Mouse (Mus musculus) spleen, adult 10 weeks (tissue): Measurements from ENCODE around the gene Slc7a10. TPM values are rescaled to one million over a fixed set of nuclear protein-coding genes. Genes with fewer than 3 reads are reported as not detected.

ENCODE experiments used
- polyA plus RNA-seq: library from polyadenylated mRNA; stranded (reverse); fragments of 350-450 nt; fragmentation: Illumina TruSeq; extraction: RNeasy Lipid Tissue Mini Kit (QIAGEN cat#74804); gene quantifications from one replicate; pipeline ENCODE4 v1.2.3, GENCODE M21; 2015; ENCODE audit warnings: low replicate concordance; ENCODE audit not compliant: insufficient read depth

The Slc7a10 gene
- polyA plus RNA-seq = 0.50 TPM

GRCm38 (mm10) chr7:35185889-35186569, at the start of gene Slc7a10:
TSS of gene Slc7a10 (plus strand) at chr7:35186385.

DNA sequence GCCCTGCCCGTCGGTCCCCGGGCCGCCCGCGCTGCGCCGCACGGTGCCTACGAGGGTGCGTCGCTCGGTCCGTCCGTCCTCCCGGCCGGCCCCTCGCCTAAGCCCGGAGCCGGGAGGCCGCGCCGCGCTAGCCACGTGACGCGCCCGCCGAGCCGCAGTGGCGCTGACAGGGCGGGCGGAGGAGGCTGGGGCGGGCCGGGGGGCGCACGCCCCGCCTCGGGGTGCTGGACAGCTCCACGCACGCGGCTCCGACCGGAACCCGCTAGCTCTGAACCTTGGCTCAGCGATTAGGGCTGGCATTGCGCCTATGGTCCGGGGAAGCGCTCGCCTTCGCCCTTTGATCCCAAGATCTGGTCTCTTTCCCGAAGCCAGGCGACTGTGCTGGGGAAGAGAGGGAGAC, 29.0 kb downstream of the Slc7a10 start, which contains the start of gene Lrp3:
Lrp3 (minus strand) TSS at position 274 of the 400 bp plus-strand sequence.

Other genes starting within 250 kb of the Slc7a10 start
- gene Cebpg, start 129.8 kb upstream of the Slc7a10 start, polyA plus RNA-seq = 43.3 TPM
- gene Cebpa, start 67.1 kb upstream of the Slc7a10 start, polyA plus RNA-seq = 17.2 TPM
- gene Lrp3, start 29.1 kb downstream of the Slc7a10 start, polyA plus RNA-seq = 1.4 TPM
- 11.8 TPM for gene Gpatch1, start 132.1 kb downstream of the Slc7a10 start, polyA plus RNA-seq
- 0.75 TPM for gene Rhpn2, start 147.8 kb downstream of the Slc7a10 start, polyA plus RNA-seq
- 10.9 TPM for gene Faap24, start 210.5 kb downstream of the Slc7a10 start, polyA plus RNA-seq
- gene Cep89, start 210.7 kb downstream of the Slc7a10 start, polyA plus RNA-seq = 44.4 TPM